Mouse (Mus musculus): Measurements from ENCODE around the gene Sf3a3.

GRCm38 (mm10) chr4:124668078-124668477 lies 46.5 kb upstream of the Sf3a3 start:
- no peak for TF ChIP-seq POLR2A (IDR thresholded peaks at IDR 0.05; ENCODE audit: insufficient read length, low read depth)
- no peak for TF ChIP-seq MYOG (IDR thresholded peaks at IDR 0.05; ENCODE audit: control insufficient read depth in 1 of 3, insufficient read depth in 1 of 3, insufficient read length in 2 of 3, low read depth in 2 of 3)
- TF ChIP-seq MAX (IDR thresholded peaks at IDR 0.05; ENCODE audit: low read depth): no peak
- TF ChIP-seq TCF12 (IDR thresholded peaks at IDR 0.05; ENCODE audit: insufficient read depth, poor library complexity, severe bottlenecking): no peak
- TF ChIP-seq TCF3 (IDR thresholded peaks at IDR 0.05; ENCODE audit: insufficient read length, low read depth): no peak
- TF ChIP-seq POLR2AphosphoS2 (IDR thresholded peaks at IDR 0.05; ENCODE audit: insufficient read length, low read depth): no peak
- TF ChIP-seq MYOD1 (IDR thresholded peaks at IDR 0.05; ENCODE audit: control insufficient read depth in 1 of 3, insufficient read length in 2 of 3, low read depth in 2 of 3): no peak
